Mouse (Mus musculus) forebrain, postnatal 0 days (tissue): ENCODE data around the gene Itgb1bp1. TPM values are rescaled to one million over a fixed set of nuclear protein-coding genes. Genes with fewer than 3 reads are reported as not detected.

Experiments used
- ATAC-seq: fragments of 200-750 bp; cut with Nextera tagmentation; 2 replicates; pipeline ENCODE4 v1.8.0; 2017; ENCODE audit warnings: mild to moderate bottlenecking, moderate library complexity
- DNase-seq: peaks from one replicate; pipeline ENCODE4 v3.0.0-alpha.2; 2015
- H3K27ac ChIP-seq: fragments of 300-500 bp; sonication (generic); 2 replicates; pipeline ENCODE4 v1.5.1; 2014; ENCODE audit warnings: low read depth, mild to moderate bottlenecking, antibody characterized with exemption, low read length, moderate library complexity, mixed read lengths
- H3K27me3 ChIP-seq: fragments of 300-500 bp; sonication (generic); 2 replicates; pipeline ENCODE4 v1.6.1; 2014; ENCODE audit warnings: mild to moderate bottlenecking, low read length, mixed read lengths; ENCODE audit not compliant: insufficient read depth
- H3K36me3 ChIP-seq: fragments of 300-500 bp; sonication (generic); 2 replicates; pipeline ENCODE4 v1.6.1; 2014; ENCODE audit warnings: mild to moderate bottlenecking, moderate library complexity; ENCODE audit not compliant: insufficient read depth
- H3K4me1 ChIP-seq: fragments of 300-500 bp; sonication (generic); 2 replicates; pipeline ENCODE4 v1.6.1; 2014; ENCODE audit warnings: antibody characterized with exemption; ENCODE audit not compliant: insufficient read depth
- H3K4me2 ChIP-seq: fragments of 300-500 bp; sonication (generic); 2 replicates; pipeline ENCODE4 v1.6.1; 2014; ENCODE audit warnings: low read depth, mild to moderate bottlenecking, moderate library complexity
- H3K4me3 ChIP-seq: fragments of 300-500 bp; sonication (generic); 2 replicates; pipeline ENCODE4 v1.5.1; 2014; ENCODE audit warnings: low read depth, low read length, mixed read lengths
- H3K9ac ChIP-seq: fragments of 300-500 bp; sonication (generic); 2 replicates; pipeline ENCODE4 v1.6.1; 2014; ENCODE audit warnings: mild to moderate bottlenecking
- H3K9me3 ChIP-seq: fragments of 300-500 bp; sonication (generic); 2 replicates; pipeline ENCODE4 v1.6.1; 2016; ENCODE audit warnings: low read length
- CTCF ChIP-seq: sonication (generic); IDR thresholded peaks from 2 replicates; pipeline ENCODE4 v1.5.1; 2016; ENCODE audit warnings: antibody characterized with exemption, control low read depth, low read depth
- WGBS: fragments of 180-500 bp; shearing (Covaris S2); extraction: QIAGEN DNeasy Blood & Tissue Kit; methylation state at CpG from one replicate; pipeline ENCODE4 v1.1.7; 2014; 5-methylcytosine and 5-hydroxymethylcytosine counted together
- polyA plus RNA-seq: library from polyadenylated mRNA; unstranded; fragments of >200 nt; fragmentation: Nextera tagmentation; extraction: Ambion mirVana; gene quantifications from 2 replicates; pipeline ENCODE4 v1.2.1, GENCODE M21; 2015
- total RNA-seq: library from RNA; depleted of rRNA; stranded (reverse); fragments of >200 nt; gene quantifications from 2 replicates; pipeline ENCODE4 v1.2.3, GENCODE M21; 2014

The Itgb1bp1 gene
- total and polyA plus RNA-seq, 2 experiments from 2014 or later: 23.9 to 37.4 TPM

- no peak overlapping the region for H3K27ac ChIP-seq
- peak; percentile 63 for TF ChIP-seq CTCF
- ATAC-seq: peak; percentile 63
Measured at GRCm38 (mm10) chr12:21227076-21227980, 58.8 kb downstream of the Itgb1bp1 start.

GRCm38 (mm10) chr12:21226316-21226715 is 59.8 kb downstream of the Itgb1bp1 start:
- Histone ChIP-seq H3K27me3 (no peaks in the 10 kb centered on the region), H3K4me3 (no peak overlapping the region), H3K9ac (no peak overlapping the region), H3K4me1 (no peaks in the 10 kb centered on the region), H3K9me3 (no peaks in the 10 kb centered on the region), H3K36me3 (peaks cover 25% of the 10 kb centered on the region), H3K4me2 (no peak overlapping the region), H3K27ac (no peak overlapping the region)
- WGBS: 87% methylated on average over 9 of the region's 9 CpGs
- no peak for DNase-seq
- no peak for ATAC-seq
- no peak for TF ChIP-seq CTCF

More at GRCm38 (mm10) chr12:21227076-21227980, 58.8 kb downstream of the Itgb1bp1 start:
- Histone ChIP-seq H3K36me3 (peaks cover 31% of the 10 kb centered on the region), H3K4me1 (no peaks in the 10 kb centered on the region), H3K4me2 (no peak overlapping the region), H3K9me3 (no peaks in the 10 kb centered on the region), H3K9ac (no peak overlapping the region), H3K27me3 (no peaks in the 10 kb centered on the region), H3K4me3 (no peak overlapping the region)
- DNase-seq: peak; percentile 40
- 37% methylated on average over 6 of the region's 6 CpGs for WGBS

GRCm38 (mm10) chr12:21225358-21225757 is 60.7 kb downstream of the Itgb1bp1 start:
- ATAC-seq: no peak

GRCm38 (mm10) chr12:21223923-21224322 is 62.2 kb downstream of the Itgb1bp1 start:
- WGBS: 89% methylated on average over 4 of the region's 4 CpGs
- Histone ChIP-seq H3K4me1 (no peaks in the 10 kb centered on the region), H3K9ac (no peak overlapping the region), H3K4me3 (no peak overlapping the region), H3K27me3 (no peaks in the 10 kb centered on the region), H3K9me3 (no peaks in the 10 kb centered on the region), H3K27ac (no peak overlapping the region), H3K4me2 (no peak overlapping the region), H3K36me3 (peaks cover 22% of the 10 kb centered on the region)
- no peak for TF ChIP-seq CTCF
- ATAC-seq (no peak), DNase-seq (no peak)

More at GRCm38 (mm10) chr12:21225358-21225757, 60.7 kb downstream of the Itgb1bp1 start:
- TF ChIP-seq CTCF: no peak
- Histone ChIP-seq H3K4me3 (no peak overlapping the region), H3K4me2 (no peak overlapping the region), H3K9ac (no peak overlapping the region), H3K27me3 (no peaks in the 10 kb centered on the region), H3K4me1 (no peaks in the 10 kb centered on the region), H3K36me3 (peaks cover 26% of the 10 kb centered on the region), H3K9me3 (no peaks in the 10 kb centered on the region), H3K27ac (no peak overlapping the region)
- no peak for DNase-seq
- 69% methylated on average over 8 of the region's 8 CpGs for WGBS

- Histone ChIP-seq H3K4me2 (no peak overlapping the region), H3K27me3 (no peaks in the 10 kb centered on the region), H3K27ac (no peak overlapping the region), H3K36me3 (peaks cover 47% of the 10 kb centered on the region), H3K9ac (no peak overlapping the region), H3K4me3 (no peak overlapping the region), H3K9me3 (no peaks in the 10 kb centered on the region), H3K4me1 (no peaks in the 10 kb centered on the region)
- WGBS: 83% methylated on average over 1 of the region's 1 CpGs
- ATAC-seq (no peak), DNase-seq (no peak)
- no peak for TF ChIP-seq CTCF
Measured at GRCm38 (mm10) chr12:21220596-21220995, 65.5 kb downstream of the Itgb1bp1 start.

GRCm38 (mm10) chr12:21217776-21218444 is 68.2 kb downstream of the Itgb1bp1 start:
- peaks cover 52% of the 10 kb centered on the region for H3K36me3 ChIP-seq

More at GRCm38 (mm10) chr12:21217776-21218444, 68.2 kb downstream of the Itgb1bp1 start:
- Histone ChIP-seq H3K27me3 (no peaks in the 10 kb centered on the region), H3K4me1 (no peaks in the 10 kb centered on the region), H3K4me2 (no peak overlapping the region), H3K9me3 (no peaks in the 10 kb centered on the region), H3K9ac (no peak overlapping the region), H3K4me3 (no peak overlapping the region), H3K27ac (no peak overlapping the region)
- no peak for ATAC-seq
- TF ChIP-seq CTCF: no peak
- 88% methylated on average over 11 of the region's 11 CpGs for WGBS
- DNase-seq: no peak
